Mouse (Mus musculus): ENCODE measurements around the gene Dnah11. TPM values are rescaled to one million over a fixed set of nuclear protein-coding genes. Genes with fewer than 3 reads are reported as not detected.
A peak's percentile ranks its signal among the peaks of the same experiment; 100 is the strongest.

Dnah11 gene
- total RNA-seq, 2 experiments from 2014 or later, result 0.74 to 0.98 TPM

- no peak for DNase-seq
Observed at GRCm38 (mm10) chr12:118094946-118095345, 103.9 kb downstream of the Dnah11 start.

GRCm38 (mm10) chr12:118085291-118085690 lies 113.6 kb downstream of the Dnah11 start:
- DNase-seq, result no peak
- intact Hi-C loops (cut with DNase I), result no loop called here

More at GRCm38 (mm10) chr12:118094946-118095345, 103.9 kb downstream of the Dnah11 start:
- intact Hi-C loops (cut with DNase I), result no loop called here

- intact Hi-C loops (cut with DNase I), result no loop called here
Observed at GRCm38 (mm10) chr12:118084806-118085205, 114.0 kb downstream of the Dnah11 start.

GRCm38 (mm10) chr12:118084134-118084533 lies 114.7 kb downstream of the Dnah11 start:
- peak; percentile 73 for DNase-seq
- intact Hi-C loops (cut with DNase I), result no loop called here

More at GRCm38 (mm10) chr12:118084806-118085205, 114.0 kb downstream of the Dnah11 start:
- no peak for DNase-seq

- DNase-seq, result no peak
Observed at GRCm38 (mm10) chr12:118080441-118080840, 118.4 kb downstream of the Dnah11 start.

GRCm38 (mm10) chr12:118078434-118078989 lies 120.3 kb downstream of the Dnah11 start:
- DNase-seq, result no peak
- intact Hi-C loops (cut with DNase I), result no loop called here

More at GRCm38 (mm10) chr12:118080441-118080840, 118.4 kb downstream of the Dnah11 start:
- intact Hi-C loops (cut with DNase I), result no loop called here

GRCm38 (mm10) chr12:118076802-118077201 lies 122.0 kb downstream of the Dnah11 start:
- intact Hi-C loops (cut with DNase I), result no loop called here
- DNase-seq, result no peak

- intact Hi-C loops (cut with DNase I), result no loop called here
- no peak for DNase-seq
Observed at GRCm38 (mm10) chr12:118072181-118072872, 126.5 kb downstream of the Dnah11 start.

GRCm38 (mm10) chr12:118071667-118072066 lies 127.2 kb downstream of the Dnah11 start:
- DNase-seq, result no peak
- intact Hi-C loops (cut with DNase I), result no loop called here

GRCm38 (mm10) chr12:118068785-118069184 lies 130.1 kb downstream of the Dnah11 start:
- no peak for DNase-seq
- intact Hi-C loops (cut with DNase I), result no loop called here

GRCm38 (mm10) chr12:118062343-118062742 lies 136.5 kb downstream of the Dnah11 start:
- intact Hi-C loops (cut with DNase I), result no loop called here
- DNase-seq, result no peak

- no peak for DNase-seq
Observed at GRCm38 (mm10) chr12:118056876-118057275, 142.0 kb downstream of the Dnah11 start.

GRCm38 (mm10) chr12:118045381-118045780 lies 153.5 kb downstream of the Dnah11 start:
- DNase-seq, result no peak
- intact Hi-C loops (cut with DNase I), result no loop called here

More at GRCm38 (mm10) chr12:118056876-118057275, 142.0 kb downstream of the Dnah11 start:
- intact Hi-C loops (cut with DNase I), result loop anchor here (2.0 to 10.0 kb wide), 3 partner anchors 248 to 798 kb away; partner anchors contain the start of gene Sp4

- intact Hi-C loops (cut with DNase I), result no loop called here
- no peak for DNase-seq
Observed at GRCm38 (mm10) chr12:118043130-118043647, 155.7 kb downstream of the Dnah11 start.

GRCm38 (mm10) chr12:118042196-118042595 lies 156.6 kb downstream of the Dnah11 start:
- DNase-seq, result no peak
- intact Hi-C loops (cut with DNase I), result no loop called here

- intact Hi-C loops (cut with DNase I), result no loop called here
- DNase-seq, result no peak
Observed at GRCm38 (mm10) chr12:118034990-118035389, 163.9 kb downstream of the Dnah11 start.

GRCm38 (mm10) chr12:118025771-118026170 lies 173.1 kb downstream of the Dnah11 start:
- DNase-seq, result no peak
- intact Hi-C loops (cut with DNase I), result no loop called here

- intact Hi-C loops (cut with DNase I), result no loop called here
- DNase-seq, result no peak
Observed at GRCm38 (mm10) chr12:118018936-118019335, 179.9 kb downstream of the Dnah11 start.

- intact Hi-C loops (cut with DNase I), result no loop called here
- DNase-seq, result no peak
Observed at GRCm38 (mm10) chr12:118013872-118014271, 185.0 kb downstream of the Dnah11 start.

- intact Hi-C loops (cut with DNase I), result no loop called here
- DNase-seq, result no peak
Observed at GRCm38 (mm10) chr12:118011921-118012320, 186.9 kb downstream of the Dnah11 start.

- no peak for DNase-seq
- intact Hi-C loops (cut with DNase I), result loop anchor here (5.0 kb wide), 1 partner anchor 862 kb away; no protein-coding TSS in a partner anchor
Observed at GRCm38 (mm10) chr12:117994938-117995337, 203.9 kb downstream of the Dnah11 start.

- DNase-seq, result peak; percentile 88
- intact Hi-C loops (cut with DNase I), result loop anchor here (5.0 kb wide), 1 partner anchor 864 kb away; no protein-coding TSS in a partner anchor
Observed at GRCm38 (mm10) chr12:117993499-117993898, 205.3 kb downstream of the Dnah11 start.
